ENCODE assay signal across 30 mouse cellular contexts in genomic region chr7:57460354-57460753, GRCm38 (mm10). TPM values are rescaled to one million over a fixed set of nuclear protein-coding genes. Genes with fewer than 3 reads are reported as not detected.
DNase-seq lines count a peak whose midpoint lies in the region; ATAC-seq and TF ChIP-seq lines count a peak whose summit lies in the region.
"Had no signal": no experiment of that assay in that cellular context is flagged by ENCODE, and none has a peak within 500 bp of the region (broad histone marks: within the 10 kb centered on the region; RNA-seq: fewer than 3 reads in every experiment).

No protein-coding gene starts in this region.

- H3K9me3 ChIP-seq in hindbrain, postnatal 0 days (ENCODE audit: low read length): no peaks in the 10 kb centered on the region
- no peaks in the 10 kb centered on the region for H3K9me3 ChIP-seq in hindbrain, embryonic 10.5 days
- no peaks in the 10 kb centered on the region for H3K9me3 ChIP-seq in lung, embryonic 14.5 days (ENCODE audit: low read depth, low read length)
- H3K9me3 ChIP-seq in E14TG2a.4 (ENCODE audit: low read length): no peaks in the 10 kb centered on the region
- H3K9me3 ChIP-seq: heart, embryonic 15.5 days; intestine, embryonic 15.5 days; limb, embryonic 13.5 days; neural tube, embryonic 15.5 days had no signal

- no peak overlapping the region for H3K4me2 ChIP-seq in hindbrain, postnatal 0 days (ENCODE audit: low read depth, low read length)
- H3K4me2 ChIP-seq in lung, embryonic 14.5 days: no peak overlapping the region
- H3K4me2 ChIP-seq: heart, embryonic 15.5 days; hindbrain, embryonic 14.5 days; intestine, embryonic 15.5 days; limb, embryonic 13.5 days; neural tube, embryonic 15.5 days had no signal

- no peak overlapping the region for H3K9ac ChIP-seq in hindbrain, postnatal 0 days (replicated peaks; ENCODE audit: low read length)
- H3K9ac ChIP-seq in lung, embryonic 14.5 days: no peak overlapping the region
- H3K9ac ChIP-seq: heart, embryonic 15.5 days; hindbrain, embryonic 14.5 days; intestine, embryonic 15.5 days; limb, embryonic 13.5 days; liver, embryonic 14.5 days; neural tube, embryonic 15.5 days had no signal

- DNase-seq in hindbrain, postnatal 0 days (ENCODE audit: low spot score): no peak
- no peak for DNase-seq in hindbrain, embryonic 10.5 days (ENCODE audit: low spot score)
- no peak for DNase-seq in lung, embryonic 14.5 days
- DNase-seq in lung, adult 2 months: no peak
- DNase-seq in ZHBTc4 (ENCODE audit: low read depth, low spot score): peak; percentile 43
- DNase-seq in spleen, adult 18-20 months: no peak
- no peak for DNase-seq in layer of hippocampus, adult 18-20 months (ENCODE audit: low spot score in 2 of 2)
- DNase-seq: adrenal gland, adult 8-10 months; B cell, adult 2 months; cerebellum, adult 8-10 months; cerebellum, postnatal 36 days; heart, postnatal 36 days; layer of hippocampus, postnatal 36 days; lung, postnatal 4 days had no signal

- H3K4me1 ChIP-seq in hindbrain, postnatal 0 days (ENCODE audit: insufficient read depth, low read length): no peaks in the 10 kb centered on the region
- H3K4me1 ChIP-seq in hindbrain, embryonic 10.5 days (replicated peaks): no peaks in the 10 kb centered on the region
- H3K4me1 ChIP-seq in lung, embryonic 14.5 days (ENCODE audit: insufficient read depth): no peaks in the 10 kb centered on the region
- H3K4me1 ChIP-seq in lung, adult 2 months (ENCODE audit: control insufficient read depth, insufficient read depth, low read length): no peaks in the 10 kb centered on the region
- no peaks in the 10 kb centered on the region for H3K4me1 ChIP-seq in E14TG2a.4 (replicated peaks; ENCODE audit: low read depth, low read length)
- H3K4me1 ChIP-seq: embryonic facial prominence, embryonic 10.5 days; heart, embryonic 15.5 days; intestine, embryonic 15.5 days; limb, embryonic 13.5 days; neural tube, embryonic 15.5 days had no signal

- H3K27me3 ChIP-seq in hindbrain, postnatal 0 days (ENCODE audit: insufficient read depth, low read length): no peaks in the 10 kb centered on the region
- no peaks in the 10 kb centered on the region for H3K27me3 ChIP-seq in hindbrain, embryonic 10.5 days (ENCODE audit: insufficient read depth, poor library complexity, severe bottlenecking)
- no peaks in the 10 kb centered on the region for H3K27me3 ChIP-seq in lung, embryonic 14.5 days (ENCODE audit: insufficient read depth, low read length)
- no peaks in the 10 kb centered on the region for H3K27me3 ChIP-seq in E14TG2a.4 (ENCODE audit: insufficient read depth, low read length)
- H3K27me3 ChIP-seq: heart, embryonic 15.5 days; intestine, embryonic 15.5 days; limb, embryonic 13.5 days; neural tube, embryonic 15.5 days had no signal

- no peak for TF ChIP-seq POLR2A in lung, adult 2 months (IDR thresholded peaks at IDR 0.05; ENCODE audit: borderline replicate concordance, extremely low read depth, low read depth, low read length)

- no peak for ATAC-seq in hindbrain, postnatal 0 days
- ATAC-seq in lung, embryonic 14.5 days (ENCODE audit: insufficient read depth): no peak
- ATAC-seq: activated CD4-positive, CD25-positive, alpha-beta regulatory T cell, adult 4 months; intestine, embryonic 15.5 days had no signal

- no peaks in the 10 kb centered on the region for H3K36me3 ChIP-seq in hindbrain, postnatal 0 days (ENCODE audit: insufficient read depth, low read length)
- no peaks in the 10 kb centered on the region for H3K36me3 ChIP-seq in hindbrain, embryonic 10.5 days
- H3K36me3 ChIP-seq in lung, embryonic 14.5 days (ENCODE audit: insufficient read depth): no peaks in the 10 kb centered on the region
- no peaks in the 10 kb centered on the region for H3K36me3 ChIP-seq in E14TG2a.4 (ENCODE audit: insufficient read depth, low read length)
- H3K36me3 ChIP-seq: embryonic facial prominence, embryonic 10.5 days; heart, embryonic 15.5 days; intestine, embryonic 15.5 days; limb, embryonic 13.5 days; neural tube, embryonic 15.5 days had no signal

- TF ChIP-seq CTCF in hindbrain, postnatal 0 days (IDR thresholded peaks at IDR 0.05; ENCODE audit: low read depth): peak; percentile 47
- TF ChIP-seq CTCF in lung, embryonic 14.5 days (IDR thresholded peaks at IDR 0.05; ENCODE audit: low read depth): peak; percentile 29; the same call in 1 of the 2 replicates
- TF ChIP-seq CTCF in lung, adult 2 months (IDR thresholded peaks at IDR 0.05; ENCODE audit: insufficient read depth, low read length): no peak
- TF ChIP-seq CTCF in E14TG2a.4 (conservative IDR thresholded peaks at IDR 0.05; ENCODE audit: low read length): peak; percentile 49

- H3K4me3 ChIP-seq in hindbrain, postnatal 0 days (ENCODE audit: low read length): no peak overlapping the region
- H3K4me3 ChIP-seq in hindbrain, embryonic 10.5 days: no peak overlapping the region
- no peak overlapping the region for H3K4me3 ChIP-seq in lung, embryonic 14.5 days (ENCODE audit: low read depth, low read length)
- no peak overlapping the region for H3K4me3 ChIP-seq in lung, adult 2 months (replicated peaks; ENCODE audit: extremely low read depth, low read depth, low read length)
- no peak overlapping the region for H3K4me3 ChIP-seq in E14TG2a.4 (replicated peaks; ENCODE audit: low read length)
- H3K4me3 ChIP-seq: embryonic facial prominence, embryonic 10.5 days; heart, embryonic 15.5 days; intestine, embryonic 15.5 days; limb, embryonic 13.5 days; neural tube, embryonic 15.5 days had no signal

- 66% methylated on average over 5 of the region's 5 CpGs for WGBS in hindbrain, postnatal 0 days
- WGBS in hindbrain, embryonic 10.5 days: 70% methylated on average over 5 of the region's 5 CpGs
- WGBS in lung, embryonic 14.5 days: 61% methylated on average over 5 of the region's 5 CpGs
- WGBS in lung, adult 2 months: 61% methylated on average over 5 of the region's 5 CpGs

- H3K27ac ChIP-seq in hindbrain, postnatal 0 days: no peak overlapping the region
- H3K27ac ChIP-seq in hindbrain, embryonic 10.5 days: no peak overlapping the region
- H3K27ac ChIP-seq in lung, embryonic 14.5 days (ENCODE audit: low read depth): no peak overlapping the region
- H3K27ac ChIP-seq: embryonic facial prominence, embryonic 10.5 days; heart, embryonic 15.5 days; hindbrain, embryonic 14.5 days; intestine, embryonic 15.5 days; limb, embryonic 13.5 days; liver, embryonic 14.5 days; neural tube, embryonic 15.5 days had no signal

RNA-seq across cellular contexts. Expression of gene Gabrb3, which starts 40.9 kb away (rescaled TPM):
- 125 and 134 TPM in 2 replicates for total RNA-seq in hindbrain, postnatal 0 days (2014; rRNA removed)
- polyA plus RNA-seq in hindbrain, postnatal 0 days (2015; fragmentation: Nextera tagmentation; extraction: Ambion mirVana): 34.0 and 39.3 TPM in 2 replicates
- polyA plus RNA-seq in hindbrain, embryonic 10.5 days (2016; fragmentation: Nextera tagmentation; extraction: Ambion mirVana): 5.1 and 7.0 TPM in 2 replicates
- polyA plus RNA-seq in lung, embryonic 14.5 days (2014; fragmentation: Nextera tagmentation; extraction: Ambion mirVana): 0.47 and 0.53 TPM in 2 replicates
- polyA plus RNA-seq in lung, adult 2 months (2012; rRNA removed): 0.08 TPM in 2 replicates
- total RNA-seq in layer of hippocampus, adult 18-20 months (2021): 100 to 1,000 TPM; 248 to 274 TPM
- total RNA-seq: gastrocnemius, adult 18-20 months; megakaryocyte-erythroid progenitor cell, adult 5-6 weeks had no signal

RNA-seq across cellular contexts. Expression of gene Gabra5, which starts 49.5 kb away (rescaled TPM):
- 81.0 and 83.5 TPM in 2 replicates for total RNA-seq in hindbrain, postnatal 0 days (2014; rRNA removed)
- polyA plus RNA-seq in hindbrain, postnatal 0 days (2015; fragmentation: Nextera tagmentation; extraction: Ambion mirVana): 83.0 and 86.7 TPM in 2 replicates
- polyA plus RNA-seq in hindbrain, embryonic 10.5 days (2016; fragmentation: Nextera tagmentation; extraction: Ambion mirVana): 0.27 and 0.46 TPM in 2 replicates
- 0.07 TPM in 1 of 2 replicates, not detected in the other for polyA plus RNA-seq in lung, embryonic 14.5 days (2014; fragmentation: Nextera tagmentation; extraction: Ambion mirVana)
- polyA plus RNA-seq in lung, adult 2 months (2012; rRNA removed): not detected in 2 replicates
- total RNA-seq in layer of hippocampus, adult 18-20 months (2021): 100 to 1,000 TPM; 159 to 189 TPM
- total RNA-seq: gastrocnemius, adult 18-20 months; heart, postnatal 36 days; megakaryocyte-erythroid progenitor cell, adult 5-6 weeks had no signal
- polyA plus RNA-seq: activated CD4-positive, CD25-positive, alpha-beta regulatory T cell, adult 4 months; gonadal fat pad, adult 2 months; large intestine, adult 2 months; lung, embryonic 16.5 days; small intestine, adult 2 months; urinary bladder, adult 2 months had no signal

Comparison
In these comparisons a context has a peak if more than half of its experiments do, and no peak if none do; other contexts are left out.
1. RNA of gene Gabra5, which starts 49.5 kb away (polyA plus RNA-seq): 83.0 to 86.7 TPM in hindbrain, postnatal 0 days; 0.27 to 0.46 TPM in hindbrain, embryonic 10.5 days, 0.07 TPM in lung, embryonic 14.5 days and not detected in lung, adult 2 months; every median in the first group is over 10 times any median in the second.